Mouse (Mus musculus): Measurements from ENCODE around the gene Nuak2.

DNA sequence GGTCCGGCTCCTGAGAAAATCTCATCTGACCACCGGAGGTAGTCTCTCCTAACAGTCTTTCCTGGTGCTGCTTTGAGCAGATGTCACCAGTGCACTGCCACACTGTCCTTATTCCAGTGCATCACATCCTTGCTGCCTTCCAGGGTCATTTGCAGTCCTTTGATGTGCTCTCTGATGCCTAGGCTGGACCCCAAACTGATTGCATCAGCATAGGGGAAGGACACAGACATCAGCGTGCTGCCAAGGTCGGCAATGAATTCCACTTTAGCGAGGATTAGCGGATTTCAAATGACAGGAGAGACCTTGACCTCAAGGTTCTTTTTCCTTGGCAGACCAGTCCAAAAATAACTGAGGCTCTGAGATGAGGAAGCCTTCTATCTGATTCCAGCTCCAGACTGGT, 38.8 kb upstream of the Nuak2 start:
- no peak for TF ChIP-seq CTCF (IDR thresholded peaks at IDR 0.05; ENCODE audit: low read depth, low read length)
- no peak for TF ChIP-seq POLR2A (IDR thresholded peaks at IDR 0.05; ENCODE audit: insufficient read depth, low read length)
